Mouse (Mus musculus) mouse trophoblast stem cell (cell line): ENCODE data around the gene Pdgfc.

ENCODE experiments used
- in situ Hi-C, 2 experiments: fragments of 300-500 bp; cut with MseI, MboI; formaldehyde crosslinking; loops; 2 replicates in 1 of 2; 3 replicates in 1 of 2; pipeline ENCODE4 v1.15.1; 2025

Gene Pdgfc

GRCm38 (mm10) chr3:81150228-81150627 lies 114.0 kb downstream of the Pdgfc start:
- in situ Hi-C loops = no loop called here

GRCm38 (mm10) chr3:81154420-81154819 lies 118.2 kb downstream of the Pdgfc start:
- in situ Hi-C loops = no loop called here

- in situ Hi-C loops = no loop called here
Measured at GRCm38 (mm10) chr3:81160457-81161165, 124.4 kb downstream of the Pdgfc start.

GRCm38 (mm10) chr3:81162129-81162528 lies 125.9 kb downstream of the Pdgfc start:
- in situ Hi-C loops = no loop called here

GRCm38 (mm10) chr3:81164091-81164490 lies 127.9 kb downstream of the Pdgfc start:
- in situ Hi-C loops = no loop called here

- in situ Hi-C loops = no loop called here
Measured at GRCm38 (mm10) chr3:81170073-81170809, 134.0 kb downstream of the Pdgfc start.

- in situ Hi-C loops = no loop called here
Measured at GRCm38 (mm10) chr3:81174832-81175231, 138.6 kb downstream of the Pdgfc start.

- in situ Hi-C loops = no loop called here
Measured at GRCm38 (mm10) chr3:81181319-81182013, 145.2 kb downstream of the Pdgfc start.

- in situ Hi-C loops = no loop called here
Measured at GRCm38 (mm10) chr3:81196937-81197336, 160.7 kb downstream of the Pdgfc start.

GRCm38 (mm10) chr3:81197644-81198043 lies 161.4 kb downstream of the Pdgfc start:
- in situ Hi-C loops = no loop called here

- in situ Hi-C loops = no loop called here
Measured at GRCm38 (mm10) chr3:81200647-81201046, 164.4 kb downstream of the Pdgfc start.

GRCm38 (mm10) chr3:81205201-81205600 lies 169.0 kb downstream of the Pdgfc start:
- in situ Hi-C loops = no loop called here

GRCm38 (mm10) chr3:81208246-81208645 lies 172.0 kb downstream of the Pdgfc start:
- in situ Hi-C loops = no loop called here

- in situ Hi-C loops = no loop called here
Measured at GRCm38 (mm10) chr3:81211147-81211546, 174.9 kb downstream of the Pdgfc start.

GRCm38 (mm10) chr3:81211666-81212065 lies 175.4 kb downstream of the Pdgfc start:
- in situ Hi-C loops = no loop called here

- in situ Hi-C loops = no loop called here
Measured at GRCm38 (mm10) chr3:81215547-81216118, 179.4 kb downstream of the Pdgfc start.

- in situ Hi-C loops = no loop called here
Measured at GRCm38 (mm10) chr3:81221682-81222081, 185.5 kb downstream of the Pdgfc start.

- in situ Hi-C loops = no loop called here
Measured at GRCm38 (mm10) chr3:81228344-81228743, 192.1 kb downstream of the Pdgfc start.

GRCm38 (mm10) chr3:81242697-81243590 lies 206.7 kb downstream of the Pdgfc start:
- in situ Hi-C loops = no loop called here

GRCm38 (mm10) chr3:81243591-81243990 lies 207.4 kb downstream of the Pdgfc start:
- in situ Hi-C loops = no loop called here

- in situ Hi-C loops = no loop called here
Measured at GRCm38 (mm10) chr3:81262801-81263200, 226.6 kb downstream of the Pdgfc start.
